Mouse (Mus musculus): ENCODE measurements around the gene Hoxd11. TPM values are rescaled to one million over a fixed set of nuclear protein-coding genes. Genes with fewer than 3 reads are reported as not detected.

Hoxd11 gene
- total and polyA plus RNA-seq, 3 experiments = not detected

- no peak for DNase-seq
Measured at GRCm38 (mm10) chr2:74731055-74731454, 51.7 kb downstream of the Hoxd11 start.

- no peak for DNase-seq
Measured at GRCm38 (mm10) chr2:74731799-74732512, 52.6 kb downstream of the Hoxd11 start.

GRCm38 (mm10) chr2:74732513-74733316 lies 53.4 kb downstream of the Hoxd11 start:
- no peak for DNase-seq

GRCm38 (mm10) chr2:74733317-74733661 lies 53.9 kb downstream of the Hoxd11 start:
- no peak for DNase-seq

- no peak for DNase-seq
Measured at GRCm38 (mm10) chr2:74733765-74734164, 54.4 kb downstream of the Hoxd11 start.

- no peak for DNase-seq
Measured at GRCm38 (mm10) chr2:74734451-74734850, 55.1 kb downstream of the Hoxd11 start.

- no peak for DNase-seq
Measured at GRCm38 (mm10) chr2:74734996-74735811, 55.8 kb downstream of the Hoxd11 start.

- DNase-seq = no peak
Measured at GRCm38 (mm10) chr2:74735851-74736687, 56.7 kb downstream of the Hoxd11 start.

Small RNA genes lying within 50 kb of the gene (microRNA-seq; reads per million reads assigned to microRNA genes)
- 0 reads per million in 2 experiments for gene Gm44463
- gene Mir10b = 16,505 to 18,820 reads per million in 2 experiments

Other genes starting within 250 kb of the Hoxd11 start
- gene Lnpk, start 100.1 kb upstream of the Hoxd11 start, total RNA-seq (2021) = 10 to 100 TPM; 12.0 to 13.5 TPM
- 4.6 and 6.4 TPM in 2 replicates for gene Lnpk, start 100.1 kb upstream of the Hoxd11 start, polyA plus RNA-seq (2012; rRNA removed)
- not detected for gene Evx2, start 20.0 kb upstream of the Hoxd11 start, total RNA-seq (2021)
- not detected in 2 replicates for gene Evx2, start 20.0 kb upstream of the Hoxd11 start, polyA plus RNA-seq (2012; rRNA removed)
- gene Hoxd13, start 11.2 kb upstream of the Hoxd11 start, total RNA-seq (2021) = not detected
- gene Hoxd13, start 11.2 kb upstream of the Hoxd11 start, polyA plus RNA-seq (2012; rRNA removed) = not detected in 2 replicates
- gene Hoxd12, start 4.5 kb upstream of the Hoxd11 start, total RNA-seq (2021) = not detected
- not detected in 2 replicates for gene Hoxd12, start 4.5 kb upstream of the Hoxd11 start, polyA plus RNA-seq (2012; rRNA removed)
- not detected for gene Hoxd10, start 12.4 kb downstream of the Hoxd11 start, total RNA-seq (2021)
- not detected in 2 replicates for gene Hoxd10, start 12.4 kb downstream of the Hoxd11 start, polyA plus RNA-seq (2012; rRNA removed)
- gene Hoxd9, start 18.2 kb downstream of the Hoxd11 start, total RNA-seq (2021) = 1 to 10 TPM; 3.3 to 7.8 TPM
- gene Hoxd9, start 18.2 kb downstream of the Hoxd11 start, polyA plus RNA-seq (2012; rRNA removed) = 6.5 and 9.0 TPM in 2 replicates
- gene Hoxd8, start 25.1 kb downstream of the Hoxd11 start, total RNA-seq (2021) = 10 to 100 TPM; 27.9 to 34.7 TPM
- 19.7 and 52.7 TPM in 2 replicates for gene Hoxd8, start 25.1 kb downstream of the Hoxd11 start, polyA plus RNA-seq (2012; rRNA removed)
- gene Hoxd3, start 32.4 kb downstream of the Hoxd11 start, total RNA-seq (2021) = 1 to 10 TPM in 1 of 2 experiments, under 1 TPM in 1; 0.62 to 1.0 TPM
- 10.6 and 11.1 TPM in 2 replicates for gene Hoxd3, start 32.4 kb downstream of the Hoxd11 start, polyA plus RNA-seq (2012; rRNA removed)
- 10 to 100 TPM; 16.7 to 19.3 TPM for gene Hoxd4, start 32.4 kb downstream of the Hoxd11 start, total RNA-seq (2021)
- gene Hoxd4, start 32.4 kb downstream of the Hoxd11 start, polyA plus RNA-seq (2012; rRNA removed) = 72.3 and 92.5 TPM in 2 replicates
- 1 to 10 TPM; 1.3 to 2.5 TPM for gene Gm28230, start 47.2 kb downstream of the Hoxd11 start, total RNA-seq (2021)
- gene Gm28230, start 47.2 kb downstream of the Hoxd11 start, polyA plus RNA-seq (2012; rRNA removed) = 1.3 and 2.7 TPM in 2 replicates
- not detected for gene Hoxd1, start 83.4 kb downstream of the Hoxd11 start, total RNA-seq (2021)
- not detected in 2 replicates for gene Hoxd1, start 83.4 kb downstream of the Hoxd11 start, polyA plus RNA-seq (2012; rRNA removed)
- gene Mtx2, start 146.2 kb downstream of the Hoxd11 start, total RNA-seq (2021) = 10 to 100 TPM; 73.3 to 90.3 TPM
- gene Mtx2, start 146.2 kb downstream of the Hoxd11 start, polyA plus RNA-seq (2012; rRNA removed) = 153 and 169 TPM in 2 replicates

Data from adrenal gland, adult 2 months (tissue).